Mouse (Mus musculus) C2C12 (cell line): ENCODE measurements around the gene Gm10128.
"Not testable (repeated sequence)": the region's sequence is repeated elsewhere in the genome, so short reads cannot be mapped to it uniquely, and the experiment has no call there.

Source experiments
- CEBPB ChIP-seq: IDR thresholded peaks from one replicate; pipeline ENCODE4 v1.6.1; 2011; ENCODE audit warnings: low read depth, mild to moderate bottlenecking, control low read depth, moderate library complexity
- CTCF ChIP-seq: IDR thresholded peaks from one replicate; pipeline ENCODE4 v1.5.1; 2011; ENCODE audit not compliant: control insufficient read depth, insufficient read depth, insufficient read length
- FOSL1 ChIP-seq: IDR thresholded peaks from one replicate; pipeline ENCODE4 v1.8.0; 2011; ENCODE audit warnings: mild to moderate bottlenecking, low read length; ENCODE audit not compliant: poor library complexity, insufficient read depth, severe bottlenecking
- MAX ChIP-seq: IDR thresholded peaks from one replicate; pipeline ENCODE4 v1.6.1; 2011; ENCODE audit warnings: mild to moderate bottlenecking, control low read depth
- MYOD1 ChIP-seq: IDR thresholded peaks from one replicate; pipeline ENCODE4 v1.6.1; 2011; ENCODE audit warnings: low read depth; ENCODE audit not compliant: control insufficient read depth, insufficient read length
- MYOG ChIP-seq: IDR thresholded peaks from one replicate; pipeline ENCODE4 v1.6.1; 2011; ENCODE audit not compliant: control insufficient read depth, insufficient read length; ENCODE audit errors: extremely low read depth
- USF1 ChIP-seq: IDR thresholded peaks from one replicate; pipeline ENCODE4 v1.6.1; 2011; ENCODE audit warnings: low read depth, mild to moderate bottlenecking, control low read depth, moderate library complexity

DNA sequence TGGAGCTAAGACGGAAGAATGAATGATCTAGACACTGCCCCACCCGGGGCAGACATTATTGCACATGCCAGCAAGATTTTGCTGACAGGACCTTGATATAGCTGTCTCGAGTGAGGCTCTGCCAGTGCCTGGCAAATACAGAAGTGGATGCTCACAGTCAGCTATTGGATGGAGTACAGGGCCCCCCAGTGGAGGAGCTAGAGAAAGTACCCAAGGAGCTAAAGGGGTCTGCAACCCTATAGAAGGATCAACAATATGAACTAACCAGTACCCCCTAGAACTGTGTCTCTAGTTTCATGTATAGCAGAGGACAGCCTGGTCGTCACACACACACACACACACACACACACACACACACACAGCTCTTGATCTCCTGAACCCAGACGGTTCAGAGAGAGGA is 37.4 kb upstream of the Gm10128 start:
- not testable (repeated sequence) for TF ChIP-seq CEBPB, USF1, CTCF, MAX, MYOD1, FOSL1, MYOG
